ENCODE assay signal across 24 mouse cellular contexts in genomic region chr16:85181502-85181901, GRCm38 (mm10).
"Had no signal": no experiment of that assay in that cellular context is flagged by ENCODE, and none has a peak within 500 bp of the region (broad histone marks: within the 10 kb centered on the region; RNA-seq: fewer than 3 reads in every experiment).

No protein-coding gene starts in this region.

- H3K4me3 ChIP-seq: heart, adult 2 months; heart, embryonic 13.5 days; heart, embryonic 15.5 days; hindbrain, embryonic 13.5 days; hindbrain, embryonic 15.5 days; layer of hippocampus, adult 2 months; left cerebral cortex, adult 2 months; limb, embryonic 10.5 days; limb, embryonic 12.5 days had no signal

- H3K4me1 ChIP-seq: heart, embryonic 15.5 days; hindbrain, embryonic 13.5 days; hindbrain, embryonic 15.5 days had no signal

- H3K27me3 ChIP-seq: heart, embryonic 13.5 days; heart, embryonic 15.5 days; hindbrain, embryonic 13.5 days; hindbrain, embryonic 15.5 days; limb, embryonic 12.5 days had no signal

- DNase-seq: gastrocnemius, postnatal 14 days; gastrocnemius, postnatal 36 days; heart, adult 11 months; heart, adult 2 months; heart, postnatal 14 days; heart, postnatal 36 days; kidney, adult 11 months; kidney, adult 8-10 months; kidney, postnatal 10 days; kidney, postnatal 25 days; kidney, postnatal 4 days; liver had no signal

- H3K36me3 ChIP-seq: heart, embryonic 13.5 days; heart, embryonic 15.5 days; hindbrain, embryonic 13.5 days; hindbrain, embryonic 15.5 days; limb, embryonic 10.5 days; limb, embryonic 12.5 days had no signal

- H3K4me2 ChIP-seq: heart, embryonic 11.5 days; heart, embryonic 13.5 days; heart, embryonic 15.5 days; hindbrain, embryonic 13.5 days; hindbrain, embryonic 15.5 days; limb, embryonic 12.5 days; liver, embryonic 11.5 days had no signal

- H3K9me3 ChIP-seq: heart, embryonic 13.5 days; heart, embryonic 15.5 days; hindbrain, embryonic 13.5 days; hindbrain, embryonic 15.5 days; limb, embryonic 10.5 days; limb, embryonic 12.5 days had no signal

- H3K9ac ChIP-seq: heart, embryonic 13.5 days; heart, embryonic 15.5 days; hindbrain, embryonic 13.5 days; hindbrain, embryonic 15.5 days; limb, embryonic 12.5 days had no signal

- H3K27ac ChIP-seq: heart, adult 2 months; heart, embryonic 13.5 days; heart, embryonic 15.5 days; hindbrain, embryonic 13.5 days; hindbrain, embryonic 15.5 days; hindbrain, postnatal 0 days; layer of hippocampus, adult 2 months; left cerebral cortex, adult 2 months; limb, embryonic 10.5 days; limb, embryonic 12.5 days had no signal

- ATAC-seq: hindbrain, postnatal 0 days; intestine, embryonic 16.5 days had no signal
